Mouse (Mus musculus) megakaryocyte-erythroid progenitor cell, adult 5-6 weeks (primary cell): ENCODE results near the gene Gm11985. TPM values are rescaled to one million over a fixed set of nuclear protein-coding genes. Genes with fewer than 3 reads are reported as not detected.

Experiments used
- total RNA-seq, 2 experiments: library from RNA; stranded (forward) in 1 of 2; stranded (reverse) in 1 of 2; fragments of 200-1000, 215-1000 nt in 1 of 2; fragments of >200 nt in 1 of 2; fragmentation: Nextera tagmentation in 1 of 2; gene quantifications; 2 replicates each; pipeline ENCODE4 v1.2.3; 2014 to 2017

Gene Gm11985
- total RNA-seq, 2 experiments from 2014 or later, result not detected

Other genes starting within 250 kb of the Gm11985 start
- gene Adcy1, start 125.1 kb downstream of the Gm11985 start, total RNA-seq (2014; fragmentation: Nextera tagmentation), result not detected in 2 replicates
- gene Adcy1, start 125.1 kb downstream of the Gm11985 start, total RNA-seq (2017), result not detected in 2 replicates
- gene Igfbp1, start 9.2 kb upstream of the Gm11985 start, total RNA-seq (2014; fragmentation: Nextera tagmentation), result not detected in 2 replicates
- not detected in 2 replicates for gene Igfbp1, start 9.2 kb upstream of the Gm11985 start, total RNA-seq (2017)
- not detected in 2 replicates for gene Igfbp3, start 25.4 kb upstream of the Gm11985 start, total RNA-seq (2014; fragmentation: Nextera tagmentation)
- gene Igfbp3, start 25.4 kb upstream of the Gm11985 start, total RNA-seq (2017), result not detected in 2 replicates